Comparison of ENCODE assay signal across 8 mouse cellular contexts in genomic region chr1:105971490-105972170, GRCm38 (mm10). TPM values are rescaled to one million over a fixed set of nuclear protein-coding genes. Genes with fewer than 3 reads are reported as not detected.
DNase-seq lines count a peak whose midpoint lies in the region; ATAC-seq and TF ChIP-seq lines count a peak whose summit lies in the region.

No protein-coding gene starts in this region.

- no peaks in the 10 kb centered on the region for H3K27me3 ChIP-seq in heart, embryonic 14.5 days (ENCODE audit: control insufficient read depth, insufficient read depth, low read length)
- no peaks in the 10 kb centered on the region for H3K27me3 ChIP-seq in liver, embryonic 12.5 days (replicated peaks)
- H3K27me3 ChIP-seq in forebrain, postnatal 0 days (ENCODE audit: insufficient read depth, low read length): no peaks in the 10 kb centered on the region

- H3K4me3 ChIP-seq in heart, embryonic 14.5 days (ENCODE audit: control insufficient read depth in 1 of 2, insufficient read depth in 1 of 2, low read depth in 1 of 2, low read length in 2 of 2): peak overlapping the region; percentile 36 to 38
- H3K4me3 ChIP-seq in liver, embryonic 12.5 days: peak overlapping the region; percentile 5; the same call in 1 of the 2 replicates
- H3K4me3 ChIP-seq in forebrain, postnatal 0 days (ENCODE audit: low read depth, low read length): no peak overlapping the region

- peak overlapping the region; percentile 68 to 88 for H3K27ac ChIP-seq in heart, embryonic 14.5 days (replicated peaks in 1 of 2; ENCODE audit: control insufficient read depth in 1 of 2, insufficient read depth in 1 of 2, low read depth in 2 of 2, low read length in 2 of 2)
- H3K27ac ChIP-seq in liver, embryonic 12.5 days: no peak overlapping the region
- no peak overlapping the region for H3K27ac ChIP-seq in forebrain, postnatal 0 days (ENCODE audit: low read depth, low read length)

- DNase-seq in A20 (ENCODE audit: low read depth, low spot score) (peak; percentile 71), MEL-GATA-1-ER (ENCODE audit: extremely low read depth, low read depth) (peak; percentile 80)
- DNase-seq in spleen, postnatal 36 days (ENCODE audit: low spot score in 2 of 2): peak; percentile 35 to 48
- DNase-seq in left cerebral cortex, adult 9 months (ENCODE audit: low spot score in 2 of 2): no peak
- DNase-seq in forebrain, postnatal 0 days: no peak
- DNase-seq in embryo, embryonic 9.5 days (ENCODE audit: extremely low spot score): no peak

- H3K9me3 ChIP-seq in heart, embryonic 14.5 days (ENCODE audit: control insufficient read depth, low read length): no peaks in the 10 kb centered on the region
- H3K9me3 ChIP-seq in liver, embryonic 12.5 days (replicated peaks): no peaks in the 10 kb centered on the region
- H3K9me3 ChIP-seq in forebrain, postnatal 0 days (ENCODE audit: low read length): no peaks in the 10 kb centered on the region

- H3K9ac ChIP-seq in heart, embryonic 14.5 days (ENCODE audit: low read length): peak overlapping the region; percentile 63
- H3K9ac ChIP-seq in liver, embryonic 12.5 days: no peak overlapping the region
- no peak overlapping the region for H3K9ac ChIP-seq in forebrain, postnatal 0 days

- 11% methylated on average over 10 of the region's 10 CpGs for WGBS in heart, embryonic 14.5 days
- WGBS in liver, embryonic 12.5 days (ENCODE audit: insufficient replicate concordance): 26% methylated on average over 10 of the region's 10 CpGs
- WGBS in forebrain, postnatal 0 days: 76% methylated on average over 10 of the region's 10 CpGs

- H3K4me1 ChIP-seq in heart, embryonic 14.5 days (ENCODE audit: control insufficient read depth in 2 of 2, insufficient read depth in 2 of 2, low read length in 2 of 2): peaks cover 16 to 30% of the 10 kb centered on the region in 2 experiments
- peaks cover 8% of the 10 kb centered on the region for H3K4me1 ChIP-seq in liver, embryonic 12.5 days
- H3K4me1 ChIP-seq in forebrain, postnatal 0 days (ENCODE audit: insufficient read depth): no peaks in the 10 kb centered on the region

- ATAC-seq in heart, embryonic 14.5 days (ENCODE audit: insufficient number of reproducible peaks, insufficient read depth, low FRiP score, low read depth): peak; percentile 63; the same call in 1 of the 2 replicates
- ATAC-seq in liver, embryonic 12.5 days: no peak
- ATAC-seq in forebrain, postnatal 0 days: no peak

- peak overlapping the region; percentile 68 for H3K4me2 ChIP-seq in heart, embryonic 14.5 days (ENCODE audit: low read length)
- peak overlapping the region; percentile 52 for H3K4me2 ChIP-seq in liver, embryonic 12.5 days
- H3K4me2 ChIP-seq in forebrain, postnatal 0 days (ENCODE audit: low read depth): no peak overlapping the region

- no peak for TF ChIP-seq CTCF in forebrain, postnatal 0 days (IDR thresholded peaks at IDR 0.05; ENCODE audit: low read depth)

- H3K36me3 ChIP-seq in heart, embryonic 14.5 days (ENCODE audit: control insufficient read depth, insufficient read depth, low read length): no peaks in the 10 kb centered on the region
- H3K36me3 ChIP-seq in liver, embryonic 12.5 days: no peaks in the 10 kb centered on the region
- H3K36me3 ChIP-seq in forebrain, postnatal 0 days (ENCODE audit: insufficient read depth): no peaks in the 10 kb centered on the region

RNA-seq across cellular contexts. Expression of gene Zcchc2, which starts 18.6 kb away (rescaled TPM):
- 2.3 and 2.6 TPM in 2 replicates for polyA plus RNA-seq in heart, embryonic 14.5 days (2014; fragmentation: Nextera tagmentation; extraction: Ambion mirVana)
- 1.7 and 1.9 TPM in 2 replicates for polyA plus RNA-seq in liver, embryonic 12.5 days (2016; fragmentation: Nextera tagmentation; extraction: Ambion mirVana)
- total RNA-seq in forebrain, postnatal 0 days (2014; rRNA removed): 11.8 and 14.2 TPM in 2 replicates
- polyA plus RNA-seq in forebrain, postnatal 0 days (2015; fragmentation: Nextera tagmentation; extraction: Ambion mirVana): 1.4 and 2.0 TPM in 2 replicates

Comparison
In these comparisons a context has a peak if more than half of its experiments do, and no peak if none do; other contexts are left out.
1. DNase-seq: peak in A20 (single experiment), MEL-GATA-1-ER (single experiment) and spleen, postnatal 36 days (2 of 2); none in left cerebral cortex, adult 9 months (0 of 2), forebrain, postnatal 0 days (single experiment) and embryo, embryonic 9.5 days (single experiment).
2. H3K27ac ChIP-seq: peak in heart, embryonic 14.5 days (2 of 2); none in liver, embryonic 12.5 days (single experiment) and forebrain, postnatal 0 days (single experiment).